Mouse (Mus musculus): Measurements from ENCODE around the gene Zpr1.

DNA sequence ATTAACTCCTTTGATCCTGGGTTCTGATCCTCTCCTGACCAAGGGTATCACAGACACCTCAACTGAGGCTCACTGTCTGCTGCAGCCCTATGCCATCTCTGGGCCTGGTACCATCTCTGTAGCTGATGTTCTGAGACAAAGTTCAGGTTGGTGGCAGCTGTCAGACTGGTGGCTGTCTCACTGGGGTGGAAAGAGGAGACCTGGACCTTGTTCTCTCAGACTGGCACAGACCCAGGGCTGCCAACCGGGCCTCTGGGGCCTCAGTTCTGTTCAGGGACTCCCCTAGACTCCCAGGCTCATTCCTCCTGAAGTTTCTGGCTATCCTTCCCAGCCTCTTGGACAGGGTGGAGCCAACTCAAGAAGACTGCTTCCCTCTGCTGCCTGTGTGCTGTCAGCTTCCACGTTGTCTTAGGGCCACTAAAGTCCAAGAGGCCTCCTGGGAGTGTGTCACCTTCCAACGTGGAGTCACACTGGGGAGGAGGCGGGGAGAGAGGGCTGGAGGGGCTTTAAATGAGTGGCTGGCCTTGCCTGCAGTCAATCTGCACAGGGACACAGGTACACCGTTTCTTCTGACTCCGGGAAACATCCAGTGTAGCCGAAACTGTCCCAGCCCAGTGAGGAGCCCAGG, 32.2 kb upstream of the Zpr1 start, which contains the start of gene Apoa4:
- TF ChIP-seq CTCF (IDR thresholded peaks at IDR 0.05; ENCODE audit: low read depth, low read length) (no peak), GATA1 (IDR thresholded peaks at IDR 0.05; ENCODE audit: borderline replicate concordance, low read length) (no peak)

Measured in G1E (cell line).